Mouse (Mus musculus) granulocyte monocyte progenitor cell, adult 5-6 weeks (primary cell): ENCODE data around the gene Rpn2. TPM values are rescaled to one million over a fixed set of nuclear protein-coding genes. Genes with fewer than 3 reads are reported as not detected.

Experiments
- ATAC-seq: replicated peaks from 2 replicates; pipeline ENCODE4 v1.8.0; 2016; ENCODE audit warnings: mild to moderate bottlenecking, moderate TSS enrichment, inconsistent platforms; ENCODE audit not compliant: poor library complexity, severe bottlenecking
- total RNA-seq, 2 experiments: library from RNA; stranded (forward) in 1 of 2; stranded (reverse) in 1 of 2; fragments of 200-712, 200-1000 nt in 1 of 2; fragments of >200 nt in 1 of 2; fragmentation: Nextera tagmentation in 1 of 2; gene quantifications; 2 replicates each; pipeline ENCODE4 v1.2.3; 2014 to 2017

Gene Rpn2
- 313 and 340 TPM in 2 replicates for total RNA-seq (2014; fragmentation: Nextera tagmentation)
- total RNA-seq (2017) = 342 and 366 TPM in 2 replicates

GRCm38 (mm10) chr2:157278717-157279415, at the start of gene Rpn2:
Gene Rpn2, plus strand, starts transcription at chr2:157279017.
- ATAC-seq = peak; percentile 97

GRCm38 (mm10) chr2:157235946-157236345, 42.9 kb upstream of the Rpn2 start:
- no peak for ATAC-seq

DNA sequence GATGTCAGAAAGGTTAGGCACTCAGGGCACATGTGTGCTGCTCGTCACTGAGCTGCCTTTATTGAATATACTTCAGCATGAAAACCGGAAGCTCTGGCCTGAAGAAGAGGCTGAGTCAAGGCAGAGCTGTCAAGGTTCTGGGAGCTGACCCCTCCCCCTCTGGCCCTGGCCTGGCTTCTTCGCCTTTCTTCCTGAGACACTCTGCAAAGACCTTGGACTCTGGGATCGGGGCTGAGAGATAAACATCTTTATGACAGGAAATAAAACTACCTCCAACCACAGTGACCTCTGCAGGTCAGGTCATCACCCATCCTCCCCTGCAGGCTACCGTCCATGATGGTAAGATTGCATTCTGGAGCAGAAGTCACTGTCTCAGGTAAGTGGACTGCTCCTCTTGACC, 33.8 kb upstream of the Rpn2 start:
- no peak for ATAC-seq

- no peak for ATAC-seq
Measured at GRCm38 (mm10) chr2:157245603-157246002, 33.2 kb upstream of the Rpn2 start.

GRCm38 (mm10) chr2:157248111-157248510, 30.7 kb upstream of the Rpn2 start:
- ATAC-seq = no peak

GRCm38 (mm10) chr2:157259720-157260119, 19.1 kb upstream of the Rpn2 start:
- ATAC-seq = peak; percentile 86

GRCm38 (mm10) chr2:157261930-157262329, 16.9 kb upstream of the Rpn2 start:
- ATAC-seq = no peak

- ATAC-seq = no peak
Measured at GRCm38 (mm10) chr2:157262506-157262905, 16.3 kb upstream of the Rpn2 start.

DNA sequence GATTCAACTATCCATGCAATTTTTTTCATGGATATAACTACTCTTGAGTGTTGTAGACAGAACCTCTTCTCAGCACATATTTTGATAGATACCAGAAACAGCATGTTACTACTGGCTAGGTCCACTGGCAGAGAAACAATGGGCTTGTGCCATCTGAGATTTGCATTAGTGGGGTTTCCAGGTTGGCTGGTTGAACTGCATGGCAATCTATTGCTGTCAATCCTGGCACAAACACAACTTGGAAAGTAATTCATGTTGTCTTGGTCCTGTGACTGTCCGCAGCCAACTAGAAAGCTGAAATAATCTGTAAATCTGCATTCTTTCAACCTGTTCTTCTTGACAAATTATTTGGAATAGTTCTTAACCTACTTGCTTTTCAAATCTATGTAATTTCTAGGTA, 15.7 kb upstream of the Rpn2 start:
- ATAC-seq = no peak

- no peak for ATAC-seq
Measured at GRCm38 (mm10) chr2:157263832-157264231, 15.0 kb upstream of the Rpn2 start.

GRCm38 (mm10) chr2:157279416-157279800, 591 bp downstream of the Rpn2 start, which contains the start of gene Mroh8:
Gene Mroh8, minus strand, starts transcription at chr2:157279549.
- no peak for ATAC-seq

DNA sequence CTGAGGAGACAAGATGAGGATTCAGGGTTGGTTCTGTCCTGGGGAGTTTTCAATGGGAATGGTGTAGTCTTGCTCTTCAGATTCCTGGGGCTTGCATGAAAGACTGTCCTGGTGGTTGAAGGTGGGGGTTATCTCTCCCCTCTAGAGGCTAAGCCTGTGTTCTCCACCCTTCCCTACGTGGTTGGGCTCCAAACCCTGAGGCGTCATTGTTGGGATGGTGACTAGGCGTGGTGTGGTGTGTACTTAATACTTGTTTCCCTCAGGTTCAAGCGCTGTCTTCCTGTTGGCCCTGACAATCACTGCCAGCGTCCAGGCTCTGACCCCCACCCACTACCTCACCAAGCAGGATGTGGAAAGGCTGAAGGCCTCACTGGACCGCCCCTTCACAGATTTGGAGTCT, 4.5 kb downstream of the Rpn2 start:
- no peak for ATAC-seq

DNA sequence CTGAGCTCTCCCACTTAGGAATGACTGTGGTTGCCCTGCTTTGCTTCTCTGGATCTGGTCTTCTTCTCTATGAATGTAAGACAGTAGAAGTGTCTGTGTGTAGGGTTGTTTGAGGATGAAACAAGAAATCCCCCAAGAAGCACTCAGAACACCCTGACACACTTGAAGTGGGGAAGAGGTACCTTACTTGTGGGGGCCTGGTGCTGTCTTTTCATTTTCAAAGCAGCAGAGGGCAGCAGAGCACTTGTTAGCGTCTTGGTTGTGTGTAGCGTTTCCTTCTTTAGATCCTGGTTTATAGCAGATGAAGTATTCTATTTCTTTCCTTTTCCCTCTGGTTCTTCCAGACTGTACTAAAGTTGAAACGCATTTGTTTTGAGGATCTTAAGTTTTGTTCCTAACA, 8.7 kb downstream of the Rpn2 start:
- ATAC-seq = peak; percentile 72

DNA sequence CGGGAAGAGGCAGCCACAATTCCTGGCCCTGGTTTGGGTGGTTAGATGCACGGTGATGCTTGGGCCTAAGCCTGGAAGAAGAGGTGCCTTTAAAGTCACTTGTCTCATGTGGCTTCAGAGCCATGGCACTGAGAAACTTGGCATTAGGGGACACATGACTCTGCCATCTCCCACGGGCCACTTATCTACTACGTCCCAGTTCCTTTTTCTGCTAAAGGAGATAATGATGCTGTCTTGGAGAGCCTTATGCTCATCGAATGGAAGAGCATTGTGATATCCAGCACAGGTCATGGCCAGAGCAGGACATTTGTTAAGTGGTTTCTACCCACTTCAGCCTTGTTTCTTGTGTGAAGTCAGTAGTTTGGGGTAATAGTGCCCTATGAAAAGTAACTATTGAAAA, 10.2 kb downstream of the Rpn2 start:
- ATAC-seq = no peak

DNA sequence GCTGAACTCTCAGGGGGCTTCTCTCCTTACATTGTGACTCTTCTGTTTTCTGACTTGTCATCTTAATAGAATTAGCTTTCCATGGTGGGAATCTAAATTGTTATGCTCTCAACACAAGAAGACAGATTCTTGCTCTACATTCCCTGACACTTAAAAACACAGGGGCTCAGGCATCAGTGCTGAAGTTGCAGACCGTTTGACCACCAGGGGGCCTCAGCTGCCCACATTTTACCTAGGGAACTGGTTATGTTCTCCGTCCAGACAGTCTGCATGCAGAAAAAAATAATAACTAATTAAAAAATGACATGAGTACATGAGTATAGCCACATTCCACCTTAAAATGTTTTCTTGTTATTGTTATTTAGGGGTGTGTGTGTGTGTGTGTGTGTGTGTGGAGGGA, 13.3 kb downstream of the Rpn2 start:
- peak; percentile 71 for ATAC-seq

DNA sequence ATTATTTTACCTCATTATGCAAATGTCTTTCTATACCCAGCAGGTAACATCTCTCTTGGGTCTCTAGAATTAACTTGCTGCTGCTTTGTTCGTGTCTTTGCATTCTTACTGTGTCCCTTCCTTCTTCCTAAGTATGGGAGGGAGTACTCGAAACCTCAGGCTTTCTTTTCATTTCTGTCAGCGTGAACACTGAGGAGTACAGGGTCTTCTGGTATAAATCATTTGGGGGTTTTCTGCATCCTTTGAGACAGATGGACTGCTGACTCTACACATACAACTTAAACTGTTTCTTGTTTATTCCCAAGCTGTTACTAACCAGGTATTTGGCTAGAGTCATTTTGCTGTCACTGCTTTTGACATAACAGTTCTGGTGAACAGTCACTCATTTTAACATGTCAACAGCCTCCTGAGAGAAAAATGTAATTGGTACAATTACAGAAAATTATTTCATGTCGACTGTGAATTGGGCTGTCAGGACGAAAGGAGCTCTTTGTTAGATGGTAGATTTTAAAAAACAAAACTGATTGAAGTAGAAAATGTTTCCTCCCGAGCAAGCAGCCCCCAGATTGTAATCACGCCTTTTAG, 17.4 kb downstream of the Rpn2 start:
- ATAC-seq = no peak

DNA sequence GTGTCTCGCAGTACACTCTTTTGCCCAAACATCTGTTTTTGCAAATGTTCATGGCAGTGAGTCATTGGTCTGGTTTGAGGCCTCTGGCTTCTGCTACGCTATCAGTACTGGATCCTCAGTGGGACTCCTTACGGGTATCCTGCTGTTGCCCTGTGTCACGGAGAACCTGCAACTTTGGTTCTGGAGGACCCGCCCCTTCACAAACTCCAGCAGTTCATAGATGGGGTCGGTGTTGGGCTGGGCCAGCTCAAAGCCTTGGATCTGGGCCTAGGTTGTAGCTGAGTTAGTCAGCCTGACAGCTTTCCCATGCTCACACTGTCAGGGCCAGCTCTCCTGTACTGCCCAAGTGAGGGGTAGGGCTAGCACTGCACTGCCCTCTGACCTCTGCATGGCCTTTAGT, 21.2 kb downstream of the Rpn2 start:
- ATAC-seq = no peak

- ATAC-seq = no peak
Measured at GRCm38 (mm10) chr2:157303096-157303495, 24.3 kb downstream of the Rpn2 start.

DNA sequence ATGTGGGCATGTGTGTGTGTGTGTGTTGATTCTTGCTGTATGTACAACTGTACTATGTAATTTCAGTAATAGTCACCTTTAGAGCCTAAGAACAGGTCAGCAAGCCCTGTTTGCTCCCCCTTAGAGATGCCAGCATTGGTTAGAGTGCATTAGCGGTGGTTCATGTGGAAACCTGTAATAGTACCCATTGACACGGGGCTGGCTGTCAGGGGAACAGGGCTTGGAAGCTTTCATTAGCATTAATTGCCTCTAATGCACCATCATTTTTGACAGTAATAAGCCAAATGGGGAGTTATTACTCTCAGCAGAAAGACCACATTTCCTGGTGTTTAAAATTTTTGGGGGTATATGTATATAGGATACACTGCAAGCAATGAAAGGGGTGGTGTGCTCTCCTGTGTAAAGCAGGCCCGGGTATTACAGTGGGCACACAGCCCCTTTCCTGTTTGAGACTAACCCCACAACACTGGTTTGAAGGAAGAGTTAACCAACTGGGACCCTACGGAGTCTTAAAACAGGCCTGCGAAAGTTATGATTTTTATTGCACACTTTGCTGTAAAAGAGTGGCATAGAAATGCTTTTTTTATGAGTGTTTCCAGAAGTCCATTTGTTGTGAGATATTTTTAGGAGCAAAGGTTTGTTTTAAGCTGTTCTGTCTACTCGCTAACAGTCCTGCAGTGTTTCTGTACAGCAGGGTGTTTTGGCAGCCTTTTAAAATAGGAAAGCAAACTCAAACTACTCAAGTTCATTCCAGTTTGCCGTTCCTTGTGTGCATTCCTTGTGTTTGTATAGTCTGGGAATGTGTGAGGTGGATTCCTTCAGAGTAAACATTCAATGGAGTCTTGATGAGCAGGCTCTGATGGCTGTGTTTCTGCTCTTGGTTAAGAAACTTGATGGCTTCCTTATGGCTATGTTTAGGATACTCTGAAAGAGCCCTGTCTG, 27.5 kb downstream of the Rpn2 start:
- ATAC-seq = no peak

DNA sequence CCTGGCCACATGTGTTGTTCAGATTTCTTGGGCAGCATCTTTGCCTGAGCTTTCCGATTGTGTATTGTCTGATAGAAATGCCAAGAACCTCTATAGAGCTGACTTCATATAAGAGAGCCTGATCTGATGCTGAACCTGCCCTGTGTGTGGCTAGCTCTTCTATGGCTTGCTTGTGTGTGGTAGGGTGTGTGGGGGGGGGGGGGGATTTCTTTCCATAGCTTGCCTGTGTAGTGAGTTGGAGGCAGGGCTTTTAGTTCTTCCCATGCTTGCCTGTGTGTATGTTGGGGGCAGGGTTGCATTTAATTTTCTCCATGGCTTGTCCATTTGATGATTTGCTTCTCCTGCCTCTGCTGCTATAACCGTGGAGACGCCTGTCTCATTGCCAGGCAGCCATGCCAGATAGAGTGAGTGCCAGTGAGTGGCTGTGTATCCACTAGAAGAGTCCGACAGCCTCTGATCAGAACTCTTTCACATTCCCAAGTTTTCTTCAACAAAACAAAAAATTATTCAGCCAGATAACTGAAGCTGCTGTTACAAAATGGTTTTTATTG, 29.0 kb downstream of the Rpn2 start:
- ATAC-seq = no peak
